ENCODE assay signal across 21 mouse cellular contexts in genomic region chrX:98774247-98774950, GRCm38 (mm10).
DNase-seq lines count a peak whose midpoint lies in the region; ATAC-seq and TF ChIP-seq lines count a peak whose summit lies in the region.
"Had no signal": no experiment of that assay in that cellular context is flagged by ENCODE, and none has a peak within 500 bp of the region (broad histone marks: within the 10 kb centered on the region; RNA-seq: fewer than 3 reads in every experiment).

No protein-coding gene starts in this region.

- peaks cover 0 to 8% of the 10 kb centered on the region in 2 experiments; a peak in 1 of 4 replicates for H3K4me1 ChIP-seq in CH12.LX (ENCODE audit: control insufficient read depth in 1 of 2, insufficient read depth in 2 of 2)
- peaks cover 23% of the 10 kb centered on the region for H3K4me1 ChIP-seq in megakaryocyte, embryonic 14.5 days
- H3K4me1 ChIP-seq: embryonic facial prominence, embryonic 10.5 days; forebrain, embryonic 13.5 days; heart, embryonic 13.5 days; hindbrain, embryonic 13.5 days had no signal

- TF ChIP-seq EP300 in CH12.LX (IDR thresholded peaks at IDR 0.05; ENCODE audit: low read length), result no peak

- TF ChIP-seq POLR2A in CH12.LX (IDR thresholded peaks at IDR 0.05; ENCODE audit: low read depth, low read length), result no peak

- H3K9me3 ChIP-seq in CH12.LX (replicated peaks; ENCODE audit: low read length), result no peaks in the 10 kb centered on the region
- H3K9me3 ChIP-seq in megakaryocyte, embryonic 14.5 days, result no peaks in the 10 kb centered on the region
- H3K9me3 ChIP-seq: embryonic facial prominence, embryonic 10.5 days; forebrain, embryonic 13.5 days; heart, embryonic 13.5 days; hindbrain, embryonic 13.5 days had no signal

- in situ Hi-C loops in CH12.LX (cut with MboI; ENCODE audit: low pct_ligation_motif_present, low pct_unique_long_range_greater_than_20kb, low sequenced_read_pairs), result no loop called here

- ATAC-seq in common myeloid progenitor, adult 5-6 weeks (replicated peaks; ENCODE audit: low read depth, poor library complexity, severe bottlenecking), result peak; percentile 96
- ATAC-seq: forebrain, embryonic 13.5 days; forebrain, postnatal 0 days; hindbrain, postnatal 0 days had no signal

- dilution Hi-C loops in CH12.LX (cut with MboI; ENCODE audit: extremely low pct_ligation_motif_present, extremely low pct_unique_long_range_greater_than_20kb, low sequenced_read_pairs), result no loop called here

- no peak overlapping the region for H3K4me2 ChIP-seq in CH12.LX (ENCODE audit: insufficient read depth, low read depth, poor library complexity, severe bottlenecking)
- H3K4me2 ChIP-seq: forebrain, embryonic 13.5 days; heart, embryonic 13.5 days; hindbrain, embryonic 13.5 days had no signal

- no peaks in the 10 kb centered on the region for H3K27me3 ChIP-seq in CH12.LX (replicated peaks)
- no peaks in the 10 kb centered on the region for H3K27me3 ChIP-seq in megakaryocyte, embryonic 14.5 days (replicated peaks)
- H3K27me3 ChIP-seq: forebrain, embryonic 13.5 days; heart, embryonic 13.5 days; hindbrain, embryonic 13.5 days had no signal

- H3K36me3 ChIP-seq in CH12.LX (replicated peaks in 1 of 2; ENCODE audit: control insufficient read depth in 1 of 2, insufficient read depth in 1 of 2, low read length in 1 of 2), result no peaks in the 10 kb centered on the region
- peaks cover 6% of the 10 kb centered on the region for H3K36me3 ChIP-seq in megakaryocyte, embryonic 14.5 days (replicated peaks; ENCODE audit: low read length)
- H3K36me3 ChIP-seq: embryonic facial prominence, embryonic 10.5 days; heart, embryonic 13.5 days; hindbrain, embryonic 13.5 days had no signal

- H3K9ac ChIP-seq in CH12.LX (ENCODE audit: insufficient read depth, low read depth), result no peak overlapping the region
- H3K9ac ChIP-seq: forebrain, embryonic 13.5 days; forebrain, postnatal 0 days; heart, embryonic 13.5 days; hindbrain, embryonic 13.5 days had no signal

- no peaks in the 10 kb centered on the region for H3K79me2 ChIP-seq in CH12.LX (replicated peaks; ENCODE audit: control insufficient read depth, extremely low read depth, insufficient read depth, poor library complexity, severe bottlenecking)

- no peak overlapping the region for H3K27ac ChIP-seq in CH12.LX (ENCODE audit: insufficient read depth, low read depth)
- H3K27ac ChIP-seq: embryonic facial prominence, embryonic 10.5 days; forebrain, embryonic 13.5 days; heart, embryonic 13.5 days; hindbrain, embryonic 13.5 days; hindbrain, postnatal 0 days had no signal

- H3K4me3 ChIP-seq in CH12.LX (replicated peaks in 1 of 3; ENCODE audit: low read depth in 2 of 3, low read length in 2 of 3, poor library complexity in 1 of 3), result no peak overlapping the region
- peak overlapping the region; percentile 10 for H3K4me3 ChIP-seq in megakaryocyte, embryonic 14.5 days (replicated peaks)
- H3K4me3 ChIP-seq: embryonic facial prominence, embryonic 10.5 days; forebrain, embryonic 13.5 days; heart, embryonic 13.5 days; hindbrain, embryonic 13.5 days had no signal

- peak; percentile 21 for DNase-seq in CH12.LX (ENCODE audit: extremely low read depth)
- no peak for DNase-seq in adrenal gland, postnatal 14 days
- DNase-seq in layer of hippocampus, postnatal 14 days (ENCODE audit: low spot score in 2 of 2), result no peak
- DNase-seq in urinary bladder, postnatal 25 days (ENCODE audit: low spot score), result no peak
- no peak for DNase-seq in layer of hippocampus, adult 9-11 months
- DNase-seq: adrenal gland, postnatal 10 days; B cell, adult 2 months; cerebellum, adult 11-12 months; cerebellum, adult 9-11 months; cerebellum, postnatal 36 days; gastrocnemius, postnatal 25 days; heart, adult 11 months; heart, postnatal 36 days had no signal

- TF ChIP-seq CTCF in CH12.LX (conservative IDR thresholded peaks at IDR 0.05 in 1 of 2, IDR thresholded peaks at IDR 0.05 in 1 of 2; ENCODE audit: low read depth in 2 of 2, low read length in 2 of 2), result no peak

- no peak for TF ChIP-seq RAD21 in CH12.LX (IDR thresholded peaks at IDR 0.05; ENCODE audit: low read depth, low read length)

TF ChIP-seq in CH12.LX, 34 proteins besides CTCF, POLR2A, EP300 and RAD21:
- TF ChIP-seq MAX (IDR thresholded peaks at IDR 0.05; ENCODE audit: low read length) (no peak), JUN (IDR thresholded peaks at IDR 0.05; ENCODE audit: insufficient read depth, low read depth, low read length) (no peak), JUND (conservative IDR thresholded peaks at IDR 0.05; ENCODE audit: low read depth, low read length) (no peak), ZMIZ1 (IDR thresholded peaks at IDR 0.05; ENCODE audit: low read depth, low read length) (no peak), USF1 (IDR thresholded peaks at IDR 0.05; ENCODE audit: low read depth, low read length) (no peak), ZC3H11A (IDR thresholded peaks at IDR 0.05; ENCODE audit: low read depth, low read length) (no peak), RCOR1 (conservative IDR thresholded peaks at IDR 0.05; ENCODE audit: low read depth, low read length) (no peak), MEF2A (IDR thresholded peaks at IDR 0.05; ENCODE audit: borderline replicate concordance, low read depth, low read length) (no peak), MXI1 (IDR thresholded peaks at IDR 0.05; ENCODE audit: low read depth, low read length) (no peak), E2F4 (IDR thresholded peaks at IDR 0.05; ENCODE audit: insufficient replicate concordance, low read depth, low read length) (no peak), KAT2A (IDR thresholded peaks at IDR 0.05; ENCODE audit: insufficient replicate concordance, low read length) (no peak), ELF1 (IDR thresholded peaks at IDR 0.05; ENCODE audit: low read depth, low read length) (no peak), CHD1 (IDR thresholded peaks at IDR 0.05; ENCODE audit: low read depth, low read length) (no peak), MAZ (IDR thresholded peaks at IDR 0.05; ENCODE audit: low read depth, low read length) (no peak), SMC3 (IDR thresholded peaks at IDR 0.05; ENCODE audit: low read depth, low read length) (no peak), ZKSCAN1 (IDR thresholded peaks at IDR 0.05; ENCODE audit: borderline replicate concordance, low read depth, low read length) (no peak), POLR2AphosphoS2 (IDR thresholded peaks at IDR 0.05; ENCODE audit: low read depth, low read length) (no peak), IRF4 (IDR thresholded peaks at IDR 0.05; ENCODE audit: low read depth, low read length) (no peak), BHLHE40 (IDR thresholded peaks at IDR 0.05; ENCODE audit: low read depth, low read length) (no peak), HCFC1 (IDR thresholded peaks at IDR 0.05; ENCODE audit: low read depth, low read length) (no peak)
